Mouse (Mus musculus): ENCODE results near the gene Snapin. TPM values are rescaled to one million over a fixed set of nuclear protein-coding genes. Genes with fewer than 3 reads are reported as not detected.

Snapin gene
- polyA plus RNA-seq, 1 experiment from 2014 or later: 104 TPM

GRCm38 (mm10) chr3:90486998-90487397, 3.8 kb downstream of the Snapin start:
- ChIA-PET CTCF (interaction anchor here (0.6 to 1.6 kb wide), 5 partner anchors 11 to 223 kb away, joined by 3 to 4 read pairs (median 4); no protein-coding TSS in a partner anchor), POLR2A (interaction anchor here (0.5 to 2.1 kb wide), 2 partner anchors 22 to 32 kb away, joined by 3 to 7 read pairs; partner anchors contain the start of gene Chtop)
- peak; percentile 17 for ATAC-seq
- no peak for TF ChIP-seq CTCF (IDR thresholded peaks at IDR 0.05)
- in situ Hi-C loops (cut with MboI; ENCODE audit: low pct_unique_long_range_greater_than_20kb): no loop called here
- no peaks in the 10 kb centered on the region for H3K27me3 ChIP-seq
- DNase-seq (ENCODE audit: low read depth, low spot score): peak; percentile 83

- ATAC-seq (peak; percentile 98), DNase-seq (ENCODE audit: low read depth, low spot score) (peak; percentile 100)
- H3K27me3 ChIP-seq: no peaks in the 10 kb centered on the region
- ChIA-PET CTCF (interaction anchor here (0.7 to 1.0 kb wide), 4 partner anchors 45 to 234 kb away, joined by 3 to 4 read pairs (median 3); no protein-coding TSS in a partner anchor), POLR2A (interaction anchor here (0.7 kb wide), 3 partner anchors 152 to 587 kb away, joined by 5 to 6 read pairs (median 5); no protein-coding TSS in a partner anchor)
- peak; percentile 55 for TF ChIP-seq CTCF (IDR thresholded peaks at IDR 0.05)
- in situ Hi-C loops (cut with MboI; ENCODE audit: low pct_unique_long_range_greater_than_20kb): no loop called here
Observed at GRCm38 (mm10) chr3:90475831-90476611, 14.8 kb downstream of the Snapin start, which contains the start of gene Ilf2. Gene Ilf2, plus strand, starts transcription at chr3:90476126.

- H3K27me3 ChIP-seq: no peaks in the 10 kb centered on the region
- ChIA-PET CTCF (interaction anchor here (0.7 to 1.0 kb wide), 4 partner anchors 44 to 235 kb away, joined by 3 to 4 read pairs (median 3); no protein-coding TSS in a partner anchor), POLR2A (interaction anchor here (0.7 kb wide), 3 partner anchors 152 to 587 kb away, joined by 5 to 6 read pairs (median 5); no protein-coding TSS in a partner anchor)
- in situ Hi-C loops (cut with MboI; ENCODE audit: low pct_unique_long_range_greater_than_20kb): no loop called here
- ATAC-seq (peak; percentile 2), DNase-seq (ENCODE audit: low read depth, low spot score) (no peak)
- TF ChIP-seq CTCF (IDR thresholded peaks at IDR 0.05): no peak
Observed at GRCm38 (mm10) chr3:90475151-90475830, 15.5 kb downstream of the Snapin start.

- ChIA-PET CTCF (interaction anchor here (1.0 kb wide), 1 partner anchor 48 kb away, joined by 3 read pairs; no protein-coding TSS in a partner anchor), POLR2A (no interaction called here)
- DNase-seq (ENCODE audit: low read depth, low spot score) (no peak), ATAC-seq (peak; percentile 33)
- in situ Hi-C loops (cut with MboI; ENCODE audit: low pct_unique_long_range_greater_than_20kb): no loop called here
- no peak for TF ChIP-seq CTCF (IDR thresholded peaks at IDR 0.05)
- no peaks in the 10 kb centered on the region for H3K27me3 ChIP-seq
Observed at GRCm38 (mm10) chr3:90472213-90472612, 18.6 kb downstream of the Snapin start.

- no peak for TF ChIP-seq CTCF (IDR thresholded peaks at IDR 0.05)
- H3K27me3 ChIP-seq: peaks cover 13% of the 10 kb centered on the region
- CTCF ChIA-PET: interaction anchor here (0.5 to 5.6 kb wide), 12 partner anchors 8 to 252 kb away, joined by 3 to 100 read pairs (median 3); no protein-coding TSS in a partner anchor
- ATAC-seq: no peak
- POLR2A ChIA-PET: interaction anchor here (0.7 kb wide), 1 partner anchor 194 kb away, joined by 3 read pairs; no protein-coding TSS in a partner anchor
- in situ Hi-C loops (cut with MboI; ENCODE audit: low pct_unique_long_range_greater_than_20kb): loop anchor here (5.0 to 10.0 kb wide), 2 partner anchors 50 to 203 kb away; partner anchors contain the start of gene Dennd4b
- no peak for DNase-seq (ENCODE audit: low read depth, low spot score)
Observed at GRCm38 (mm10) chr3:90467618-90468300, 23.1 kb downstream of the Snapin start.

GRCm38 (mm10) chr3:90466311-90466766, 24.5 kb downstream of the Snapin start:
- ChIA-PET CTCF (interaction anchor here (0.8 to 5.6 kb wide), 13 partner anchors 9 to 251 kb away, joined by 3 to 100 read pairs (median 3); partner anchors contain the start of gene Ints3), POLR2A (interaction anchor here (0.8 to 0.9 kb wide), 2 partner anchors 48 to 53 kb away, joined by 3 to 6 read pairs; no protein-coding TSS in a partner anchor)
- peaks cover 13% of the 10 kb centered on the region for H3K27me3 ChIP-seq
- DNase-seq (ENCODE audit: low read depth, low spot score) (peak; percentile 53), ATAC-seq (peak; percentile 73)
- in situ Hi-C loops (cut with MboI; ENCODE audit: low pct_unique_long_range_greater_than_20kb): loop anchor here (5.0 to 10.0 kb wide), 2 partner anchors 49 to 202 kb away; partner anchors contain the start of gene Dennd4b
- TF ChIP-seq CTCF (IDR thresholded peaks at IDR 0.05): no peak

- POLR2A ChIA-PET: interaction anchor here (0.9 kb wide), 1 partner anchor 53 kb away, joined by 6 read pairs; no protein-coding TSS in a partner anchor
- in situ Hi-C loops (cut with MboI; ENCODE audit: low pct_unique_long_range_greater_than_20kb): loop anchor here (5.0 to 10.0 kb wide), 2 partner anchors 48 to 201 kb away; partner anchors contain the start of gene Dennd4b
- ATAC-seq: peak; percentile 38
- no peak for TF ChIP-seq CTCF (IDR thresholded peaks at IDR 0.05)
- CTCF ChIA-PET: interaction anchor here (1.1 to 2.4 kb wide), 4 partner anchors 32 to 63 kb away, joined by 3 to 7 read pairs (median 4); partner anchors contain the start of gene Ints3
- H3K27me3 ChIP-seq: peaks cover 13% of the 10 kb centered on the region
- DNase-seq (ENCODE audit: low read depth, low spot score): no peak
Observed at GRCm38 (mm10) chr3:90465686-90466310, 25.0 kb downstream of the Snapin start, which contains the start of gene Npr1. Gene Npr1, minus strand, starts transcription at chr3:90465866.

- TF ChIP-seq CTCF (IDR thresholded peaks at IDR 0.05): no peak
- POLR2A ChIA-PET: interaction anchor here (1.3 kb wide), 1 partner anchor 9 kb away, joined by 3 read pairs; no protein-coding TSS in a partner anchor
- CTCF ChIA-PET: interaction anchor here (0.9 to 2.4 kb wide), 6 partner anchors 10 to 181 kb away, joined by 3 to 5 read pairs (median 4); partner anchors contain the start of gene Ints3
- in situ Hi-C loops (cut with MboI; ENCODE audit: low pct_unique_long_range_greater_than_20kb): loop anchor here (5.0 to 10.0 kb wide), 2 partner anchors 48 to 200 kb away; partner anchors contain the start of gene Dennd4b
- ATAC-seq (no peak), DNase-seq (ENCODE audit: low read depth, low spot score) (no peak)
- peaks cover 13% of the 10 kb centered on the region for H3K27me3 ChIP-seq
Observed at GRCm38 (mm10) chr3:90465081-90465685, 25.6 kb downstream of the Snapin start.

All from Patski (cell line).